Mouse (Mus musculus): ENCODE measurements around the gene Snrnp70.

GRCm38 (mm10) chr7:45436444-45436843 lies 40.9 kb upstream of the Snrnp70 start:
- no peak for TF ChIP-seq CTCF (IDR thresholded peaks at IDR 0.05; ENCODE audit: borderline replicate concordance, insufficient read depth, low read length)
- TF ChIP-seq POLR2A (IDR thresholded peaks at IDR 0.05; ENCODE audit: low read depth, low read length), result no peak; the same call in 1 of the 2 replicates

All from embryonic fibroblast, embryonic 13.5 days (primary cell).